Mouse (Mus musculus): ENCODE results near the gene Zfr. TPM values are rescaled to one million over a fixed set of nuclear protein-coding genes. Genes with fewer than 3 reads are reported as not detected.
"Not testable (repeated sequence)": the region's sequence is repeated elsewhere in the genome, so short reads cannot be mapped to it uniquely, and the experiment has no call there.

Gene Zfr
- polyA plus RNA-seq, 1 experiment from 2014 or later, result 85.9 TPM

GRCm38 (mm10) chr15:12214531-12215414, 97.1 kb downstream of the Zfr start:
- Histone ChIP-seq H3K27ac (ENCODE audit: low read length) (no peak overlapping the region), H3K9ac (ENCODE audit: low read length) (no peak overlapping the region), H3K4me1 (ENCODE audit: control insufficient read depth, insufficient read depth, low read length) (peaks cover 12% of the 10 kb centered on the region), H3K27me3 (ENCODE audit: control insufficient read depth, insufficient read depth, low read length) (no peaks in the 10 kb centered on the region), H3K4me3 (replicated peaks; ENCODE audit: low read length) (no peak overlapping the region), H3K4me2 (ENCODE audit: low read depth, low read length) (no peak overlapping the region), H3K9me3 (replicated peaks; ENCODE audit: control insufficient read depth, low read length) (no peaks in the 10 kb centered on the region), H3K36me3 (ENCODE audit: control insufficient read depth, insufficient read depth, low read length) (no peaks in the 10 kb centered on the region)
- no peak for ATAC-seq (ENCODE audit: insufficient read depth, low FRiP score)
- 81% methylated on average over 14 of the region's 14 CpGs for WGBS

- Histone ChIP-seq H3K36me3 (ENCODE audit: control insufficient read depth, insufficient read depth, low read length) (no peaks in the 10 kb centered on the region), H3K9ac (ENCODE audit: low read length) (no peak overlapping the region), H3K4me2 (ENCODE audit: low read depth, low read length) (no peak overlapping the region), H3K27ac (ENCODE audit: low read length) (no peak overlapping the region), H3K4me3 (replicated peaks; ENCODE audit: low read length) (no peak overlapping the region), H3K27me3 (ENCODE audit: control insufficient read depth, insufficient read depth, low read length) (no peaks in the 10 kb centered on the region), H3K9me3 (replicated peaks; ENCODE audit: control insufficient read depth, low read length) (no peaks in the 10 kb centered on the region), H3K4me1 (ENCODE audit: control insufficient read depth, insufficient read depth, low read length) (peaks cover 7% of the 10 kb centered on the region)
- 93% methylated on average over 5 of the region's 5 CpGs for WGBS
- ATAC-seq (ENCODE audit: insufficient read depth, low FRiP score), result no peak
Observed at GRCm38 (mm10) chr15:12215415-12215718, 97.7 kb downstream of the Zfr start.

- no peaks in the 10 kb centered on the region for H3K27me3 ChIP-seq (ENCODE audit: control insufficient read depth, insufficient read depth, low read length)
- no peak for ATAC-seq (ENCODE audit: insufficient read depth, low FRiP score)
- H3K9me3 ChIP-seq (replicated peaks; ENCODE audit: control insufficient read depth, low read length), result no peaks in the 10 kb centered on the region
- 91% methylated on average over 8 of the region's 8 CpGs for WGBS
- H3K4me1 ChIP-seq (ENCODE audit: control insufficient read depth, insufficient read depth, low read length), result peaks cover 7% of the 10 kb centered on the region
- no peak overlapping the region for H3K9ac ChIP-seq (ENCODE audit: low read length)
- H3K36me3 ChIP-seq (ENCODE audit: control insufficient read depth, insufficient read depth, low read length), result no peaks in the 10 kb centered on the region
- no peak overlapping the region for H3K4me3 ChIP-seq (replicated peaks; ENCODE audit: low read length)
- H3K27ac ChIP-seq (ENCODE audit: low read length), result no peak overlapping the region
- no peak overlapping the region for H3K4me2 ChIP-seq (ENCODE audit: low read depth, low read length)
Observed at GRCm38 (mm10) chr15:12216119-12216518, 98.5 kb downstream of the Zfr start.

- Histone ChIP-seq H3K4me1 (ENCODE audit: control insufficient read depth, insufficient read depth, low read length) (peaks cover 7% of the 10 kb centered on the region), H3K36me3 (ENCODE audit: control insufficient read depth, insufficient read depth, low read length) (no peaks in the 10 kb centered on the region), H3K27ac (ENCODE audit: low read length) (no peak overlapping the region), H3K27me3 (ENCODE audit: control insufficient read depth, insufficient read depth, low read length) (no peaks in the 10 kb centered on the region), H3K9ac (ENCODE audit: low read length) (no peak overlapping the region), H3K4me3 (replicated peaks; ENCODE audit: low read length) (no peak overlapping the region), H3K4me2 (ENCODE audit: low read depth, low read length) (no peak overlapping the region), H3K9me3 (replicated peaks; ENCODE audit: control insufficient read depth, low read length) (no peaks in the 10 kb centered on the region)
- no peak for ATAC-seq (ENCODE audit: insufficient read depth, low FRiP score)
- 69% methylated on average over 13 of the region's 13 CpGs for WGBS
Observed at GRCm38 (mm10) chr15:12216798-12217197, 99.2 kb downstream of the Zfr start.

GRCm38 (mm10) chr15:12217332-12217731, 99.7 kb downstream of the Zfr start:
- H3K36me3 ChIP-seq (ENCODE audit: control insufficient read depth, insufficient read depth, low read length); H3K9me3 ChIP-seq (replicated peaks; ENCODE audit: control insufficient read depth, low read length); H3K4me3 ChIP-seq (replicated peaks; ENCODE audit: low read length); H3K27ac ChIP-seq (ENCODE audit: low read length); H3K27me3 ChIP-seq (ENCODE audit: control insufficient read depth, insufficient read depth, low read length); ATAC-seq (ENCODE audit: insufficient read depth, low FRiP score); H3K9ac ChIP-seq (ENCODE audit: low read length); H3K4me1 ChIP-seq (ENCODE audit: control insufficient read depth, insufficient read depth, low read length); H3K4me2 ChIP-seq (ENCODE audit: low read depth, low read length): not testable (repeated sequence)
- 88% methylated on average over 3 of the region's 3 CpGs for WGBS

GRCm38 (mm10) chr15:12217849-12218248, 100.2 kb downstream of the Zfr start:
- Histone ChIP-seq H3K4me3 (replicated peaks; ENCODE audit: low read length) (no peak overlapping the region), H3K4me2 (ENCODE audit: low read depth, low read length) (no peak overlapping the region), H3K4me1 (ENCODE audit: control insufficient read depth, insufficient read depth, low read length) (peaks cover 11% of the 10 kb centered on the region), H3K27me3 (ENCODE audit: control insufficient read depth, insufficient read depth, low read length) (no peaks in the 10 kb centered on the region), H3K27ac (ENCODE audit: low read length) (no peak overlapping the region), H3K9me3 (replicated peaks; ENCODE audit: control insufficient read depth, low read length) (no peaks in the 10 kb centered on the region), H3K36me3 (ENCODE audit: control insufficient read depth, insufficient read depth, low read length) (no peaks in the 10 kb centered on the region), H3K9ac (ENCODE audit: low read length) (no peak overlapping the region)
- ATAC-seq (ENCODE audit: insufficient read depth, low FRiP score), result no peak
- 58% methylated on average over 5 of the region's 5 CpGs for WGBS

GRCm38 (mm10) chr15:12218583-12219382, 101.2 kb downstream of the Zfr start:
- Histone ChIP-seq H3K4me3 (replicated peaks; ENCODE audit: low read length) (no peak overlapping the region), H3K9ac (ENCODE audit: low read length) (no peak overlapping the region), H3K9me3 (replicated peaks; ENCODE audit: control insufficient read depth, low read length) (no peaks in the 10 kb centered on the region), H3K36me3 (ENCODE audit: control insufficient read depth, insufficient read depth, low read length) (no peaks in the 10 kb centered on the region), H3K27me3 (ENCODE audit: control insufficient read depth, insufficient read depth, low read length) (no peaks in the 10 kb centered on the region), H3K4me1 (ENCODE audit: control insufficient read depth, insufficient read depth, low read length) (peaks cover 13% of the 10 kb centered on the region), H3K4me2 (ENCODE audit: low read depth, low read length) (no peak overlapping the region), H3K27ac (ENCODE audit: low read length) (no peak overlapping the region)
- ATAC-seq (ENCODE audit: insufficient read depth, low FRiP score), result no peak
- 80% methylated on average over 11 of the region's 11 CpGs for WGBS

GRCm38 (mm10) chr15:12221131-12221530, 103.5 kb downstream of the Zfr start:
- H3K36me3 ChIP-seq (ENCODE audit: control insufficient read depth, insufficient read depth, low read length), result no peaks in the 10 kb centered on the region
- no peaks in the 10 kb centered on the region for H3K27me3 ChIP-seq (ENCODE audit: control insufficient read depth, insufficient read depth, low read length)
- H3K9me3 ChIP-seq (replicated peaks; ENCODE audit: control insufficient read depth, low read length), result no peaks in the 10 kb centered on the region
- H3K4me1 ChIP-seq (ENCODE audit: control insufficient read depth, insufficient read depth, low read length), result peaks cover 13% of the 10 kb centered on the region
- 85% methylated on average over 13 of the region's 13 CpGs for WGBS
- H3K27ac ChIP-seq (ENCODE audit: low read length), result no peak overlapping the region
- no peak overlapping the region for H3K4me3 ChIP-seq (replicated peaks; ENCODE audit: low read length)
- H3K9ac ChIP-seq (ENCODE audit: low read length), result no peak overlapping the region
- H3K4me2 ChIP-seq (ENCODE audit: low read depth, low read length), result no peak overlapping the region
- ATAC-seq (ENCODE audit: insufficient read depth, low FRiP score), result no peak

GRCm38 (mm10) chr15:12222564-12223302, 105.1 kb downstream of the Zfr start:
- 32% methylated on average over 8 of the region's 8 CpGs for WGBS
- H3K27ac ChIP-seq (ENCODE audit: low read length), result no peak overlapping the region
- no peak overlapping the region for H3K4me2 ChIP-seq (ENCODE audit: low read depth, low read length)
- no peak for ATAC-seq (ENCODE audit: insufficient read depth, low FRiP score)
- no peak overlapping the region for H3K4me3 ChIP-seq (replicated peaks; ENCODE audit: low read length)
- no peaks in the 10 kb centered on the region for H3K36me3 ChIP-seq (ENCODE audit: control insufficient read depth, insufficient read depth, low read length)
- no peaks in the 10 kb centered on the region for H3K27me3 ChIP-seq (ENCODE audit: control insufficient read depth, insufficient read depth, low read length)
- no peak overlapping the region for H3K9ac ChIP-seq (ENCODE audit: low read length)
- no peaks in the 10 kb centered on the region for H3K9me3 ChIP-seq (replicated peaks; ENCODE audit: control insufficient read depth, low read length)
- peaks cover 11% of the 10 kb centered on the region for H3K4me1 ChIP-seq (ENCODE audit: control insufficient read depth, insufficient read depth, low read length)

Measured in stomach, embryonic 16.5 days (tissue).